Mouse (Mus musculus) CH12.LX (cell line): ENCODE measurements around the gene Coro2b.

Experiments used
- CTCF ChIP-seq, 2 experiments: IDR thresholded peaks in 1 of 2; conservative IDR thresholded peaks in 1 of 2; 2 replicates each; pipeline ENCODE4 v1.5.1; 2011 to 2012; ENCODE audit warnings: low read depth in 2 of 2, low read length in 2 of 2, improper control_type of control experiment in 1 of 2, inconsistent platforms in 1 of 2, mild to moderate bottlenecking in 1 of 2, moderate library complexity in 1 of 2
- ELF1 ChIP-seq: IDR thresholded peaks from 2 replicates; pipeline ENCODE4 v1.6.1; 2014; ENCODE audit warnings: low read depth, mild to moderate bottlenecking, inconsistent platforms, low read length, improper control_type of control experiment
- IRF4 ChIP-seq: IDR thresholded peaks from 2 replicates; pipeline ENCODE4 v1.6.1; 2014; ENCODE audit warnings: low read depth, mild to moderate bottlenecking, inconsistent platforms, low read length, improper control_type of control experiment
- MAZ ChIP-seq: IDR thresholded peaks from 2 replicates; pipeline ENCODE4 v1.6.1; 2012; ENCODE audit warnings: low read depth, mild to moderate bottlenecking, inconsistent platforms, low read length, improper control_type of control experiment, moderate library complexity
- USF1 ChIP-seq: IDR thresholded peaks from 2 replicates; pipeline ENCODE4 v1.6.1; 2014; ENCODE audit warnings: low read depth, mild to moderate bottlenecking, inconsistent platforms, low read length, improper control_type of control experiment

DNA sequence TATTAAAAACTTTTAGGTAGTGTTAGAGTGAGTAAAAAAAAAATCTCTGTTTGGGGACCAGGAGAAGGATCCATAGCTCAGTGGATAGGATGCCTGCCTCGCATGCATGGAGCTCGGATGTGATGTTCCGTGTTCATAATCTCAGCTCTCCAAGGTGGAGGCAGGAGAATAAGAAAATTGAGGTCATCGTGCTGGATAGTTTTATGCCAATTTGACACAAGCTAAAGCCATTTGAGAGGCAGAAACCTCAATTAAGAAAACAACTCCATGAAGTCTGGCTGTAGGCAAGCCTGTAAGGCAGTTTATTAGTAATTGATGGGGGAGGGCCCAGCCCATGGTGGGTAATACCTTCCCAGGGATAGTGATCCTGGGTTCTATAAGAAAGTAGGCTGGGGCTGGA lies 23.6 kb upstream of the Coro2b start:
- no peak for TF ChIP-seq CTCF (conservative IDR thresholded peaks at IDR 0.05 in 1 of 2, IDR thresholded peaks at IDR 0.05 in 1 of 2; ENCODE audit: low read depth in 2 of 2, low read length in 2 of 2)
- no peak for TF ChIP-seq IRF4
- no peak for TF ChIP-seq USF1
- no peak for TF ChIP-seq MAZ
- no peak for TF ChIP-seq ELF1
